Mouse (Mus musculus) megakaryocyte-erythroid progenitor cell, adult 5-6 weeks (primary cell): ENCODE results near the gene Slc22a18. TPM values are rescaled to one million over a fixed set of nuclear protein-coding genes. Genes with fewer than 3 reads are reported as not detected.

Source experiments
- ATAC-seq: replicated peaks from 2 replicates; pipeline ENCODE4 v1.8.0; 2016; ENCODE audit warnings: mild to moderate bottlenecking, inconsistent platforms; ENCODE audit not compliant: severe bottlenecking, poor library complexity, low FRiP score, low TSS enrichment
- total RNA-seq, 2 experiments: library from RNA; stranded (forward) in 1 of 2; stranded (reverse) in 1 of 2; fragments of 200-1000, 215-1000 nt in 1 of 2; fragments of >200 nt in 1 of 2; fragmentation: Nextera tagmentation in 1 of 2; gene quantifications; 2 replicates each; pipeline ENCODE4 v1.2.3; 2014 to 2017

The Slc22a18 gene
- total RNA-seq, 2 experiments from 2014 or later = 2.5 to 3.0 TPM

- no peak for ATAC-seq
These were observed 12.2 kb upstream of the Slc22a18 start for GRCm38 (mm10) chr7:143461294-143461870.

GRCm38 (mm10) chr7:143461920-143462319 lies 11.6 kb upstream of the Slc22a18 start:
- no peak for ATAC-seq

- ATAC-seq = no peak
These were observed 11.0 kb upstream of the Slc22a18 start for GRCm38 (mm10) chr7:143462516-143462915.

GRCm38 (mm10) chr7:143463865-143464415 lies 9.6 kb upstream of the Slc22a18 start:
- peak; percentile 20; the same call in 1 of the 2 replicates for ATAC-seq

GRCm38 (mm10) chr7:143464811-143465560 lies 8.6 kb upstream of the Slc22a18 start:
- ATAC-seq = no peak

- ATAC-seq = peak; percentile 50
These were observed 7.3 kb upstream of the Slc22a18 start for GRCm38 (mm10) chr7:143466099-143466677.

GRCm38 (mm10) chr7:143467714-143468113 lies 5.8 kb upstream of the Slc22a18 start:
- no peak for ATAC-seq

GRCm38 (mm10) chr7:143469946-143470345 lies 3.6 kb upstream of the Slc22a18 start:
- peak; percentile 77 for ATAC-seq

GRCm38 (mm10) chr7:143474811-143475210 lies 1.3 kb downstream of the Slc22a18 start:
- peak; percentile 34; the same call in 1 of the 2 replicates for ATAC-seq

GRCm38 (mm10) chr7:143475876-143476275 lies 2.3 kb downstream of the Slc22a18 start:
- 0 out of 2 replicates have a peak, but pooled peaks have one; percentile 6 for ATAC-seq

GRCm38 (mm10) chr7:143476702-143477335 lies 3.3 kb downstream of the Slc22a18 start:
- ATAC-seq = no peak

GRCm38 (mm10) chr7:143477800-143478199 lies 4.3 kb downstream of the Slc22a18 start:
- ATAC-seq = no peak

GRCm38 (mm10) chr7:143480498-143480897 lies 7.0 kb downstream of the Slc22a18 start:
- ATAC-seq = peak; percentile 79

- ATAC-seq = no peak
These were observed 8.4 kb downstream of the Slc22a18 start for GRCm38 (mm10) chr7:143481806-143482387.

- ATAC-seq = no peak
These were observed 9.0 kb downstream of the Slc22a18 start for GRCm38 (mm10) chr7:143482541-143482940.

- no peak for ATAC-seq
These were observed 16.2 kb downstream of the Slc22a18 start for GRCm38 (mm10) chr7:143489735-143490134.

- 0 out of 2 replicates have a peak, but pooled peaks have one; percentile 9 for ATAC-seq
These were observed 20.1 kb downstream of the Slc22a18 start for GRCm38 (mm10) chr7:143493616-143494126.

- ATAC-seq = peak; percentile 60
These were observed 21.8 kb downstream of the Slc22a18 start for GRCm38 (mm10) chr7:143495104-143495961.
